Mouse (Mus musculus) urinary bladder, postnatal 36 days (tissue): ENCODE results near the gene Stk11.

ENCODE experiments used
- DNase-seq, 2 experiments: peaks; one replicate each; pipeline ENCODE4 v3.0.0; 2022; ENCODE audit warnings: low spot score in 2 of 2, mixed read lengths in 1 of 2

The Stk11 gene

DNA sequence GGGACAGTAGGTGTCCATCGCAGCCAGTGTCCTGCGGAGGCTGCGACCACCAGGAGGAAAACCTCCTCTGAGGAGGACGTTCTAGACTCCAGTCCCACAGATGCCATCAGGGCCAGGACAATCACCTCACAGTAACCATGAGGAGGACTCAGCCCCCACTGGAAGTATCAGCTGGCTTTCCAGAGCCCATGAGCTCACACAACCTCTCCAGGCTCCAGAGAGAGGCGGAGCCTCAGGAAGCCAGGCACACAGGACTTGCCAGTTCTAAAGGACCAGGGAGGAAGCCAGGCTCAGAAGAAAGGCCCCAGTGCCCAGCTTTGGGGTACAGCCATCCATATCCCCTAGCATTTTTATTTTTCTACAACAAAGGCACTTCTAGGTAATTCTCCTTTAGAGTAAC, 20.1 kb upstream of the Stk11 start:
- DNase-seq = no peak

DNA sequence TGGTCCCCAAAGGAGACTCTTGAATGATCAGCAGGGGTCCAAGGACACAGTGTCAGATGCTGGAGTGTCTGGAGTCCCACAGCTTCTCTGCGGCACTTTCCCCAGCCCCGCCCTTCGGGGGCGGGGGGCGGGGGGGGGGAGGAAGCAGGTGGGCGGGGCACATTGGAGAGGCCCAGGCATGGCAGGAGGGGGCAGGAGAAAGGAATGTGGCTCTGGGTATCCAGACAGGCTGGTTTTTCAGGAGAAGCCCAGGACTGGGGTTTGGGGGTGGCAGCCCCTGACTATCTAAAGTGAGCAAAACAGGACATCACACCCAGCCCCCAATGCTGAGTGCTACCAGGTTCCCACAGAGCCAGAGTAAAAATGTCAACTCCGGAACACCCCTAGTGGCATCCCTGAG, 18.3 kb upstream of the Stk11 start:
- DNase-seq = no peak

DNA sequence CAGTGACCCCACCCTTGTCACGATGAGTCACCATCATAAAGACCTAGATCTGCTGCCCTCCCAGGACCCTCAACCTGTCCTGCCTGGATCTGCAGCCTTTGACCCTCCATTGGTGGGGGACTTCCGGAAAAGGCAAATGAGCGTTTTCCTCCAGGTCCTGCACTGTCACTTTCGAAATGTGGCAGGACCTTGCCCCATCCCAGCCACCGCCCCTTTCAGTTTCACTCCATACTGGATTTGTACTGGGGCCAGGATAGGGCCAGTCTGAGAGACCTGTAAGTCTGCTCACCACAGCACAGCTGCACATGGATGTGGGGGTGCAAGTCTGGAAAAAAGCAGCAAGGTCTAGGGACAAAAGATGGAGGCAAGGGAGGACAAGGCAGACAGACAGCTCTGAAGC, 17.0 kb upstream of the Stk11 start:
- no peak for DNase-seq

DNA sequence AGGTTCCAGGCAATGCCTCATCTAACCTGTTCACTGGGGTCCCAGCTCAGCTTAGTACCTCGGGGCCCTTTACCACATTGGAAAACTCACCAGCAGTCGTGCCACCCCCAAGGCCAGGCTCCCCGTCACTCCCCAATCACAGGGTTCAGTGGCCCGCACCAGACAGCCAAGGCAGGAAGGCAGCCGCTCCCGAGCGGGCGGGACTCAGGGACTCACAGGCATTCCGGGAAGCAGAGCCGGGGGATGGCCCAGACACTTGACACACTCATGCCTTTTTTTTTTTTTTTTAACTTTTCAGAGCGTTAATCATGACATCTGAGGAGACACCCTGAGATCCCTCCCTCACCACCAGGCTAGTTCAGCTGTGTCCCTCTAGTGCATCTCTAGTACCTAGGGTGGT, 14.6 kb upstream of the Stk11 start:
- peak in 1 of 2 experiments; percentile 48 for DNase-seq

DNA sequence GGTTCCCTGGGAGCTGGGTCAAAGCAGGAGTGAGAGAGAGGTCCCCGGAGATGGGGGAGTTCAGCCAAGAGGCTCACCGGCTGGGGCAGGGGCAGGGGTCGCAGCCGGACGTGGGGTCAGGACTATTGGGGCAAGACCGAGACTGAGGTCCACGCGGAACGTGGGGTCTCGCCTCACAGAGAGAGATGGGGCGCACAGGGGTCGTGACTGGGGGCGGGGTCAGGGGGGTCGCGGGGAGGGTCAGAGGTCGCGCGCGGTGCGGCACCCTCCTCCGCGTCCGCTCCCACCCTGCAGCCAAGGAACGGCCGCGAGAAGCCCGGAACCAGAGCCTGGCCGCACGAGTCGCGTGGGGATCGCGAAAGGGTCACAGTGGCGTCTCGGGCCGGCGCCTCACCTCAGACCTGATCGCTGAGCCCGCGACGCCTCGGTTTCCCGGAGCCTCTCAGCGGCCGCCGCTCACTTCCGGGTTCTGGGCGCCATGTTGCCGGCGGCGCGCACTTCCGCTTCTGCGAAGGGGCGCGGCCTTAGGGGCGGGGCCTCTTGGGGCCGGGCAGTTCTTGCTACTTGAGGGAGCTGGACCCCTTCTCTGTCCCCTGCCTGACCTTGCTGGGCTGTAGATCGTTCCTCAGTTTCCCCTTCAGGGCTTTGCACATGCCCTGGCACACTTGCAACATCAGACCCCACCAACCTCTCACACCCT, 13.2 kb upstream of the Stk11 start:
- peak; percentile 85 to 87 for DNase-seq

DNA sequence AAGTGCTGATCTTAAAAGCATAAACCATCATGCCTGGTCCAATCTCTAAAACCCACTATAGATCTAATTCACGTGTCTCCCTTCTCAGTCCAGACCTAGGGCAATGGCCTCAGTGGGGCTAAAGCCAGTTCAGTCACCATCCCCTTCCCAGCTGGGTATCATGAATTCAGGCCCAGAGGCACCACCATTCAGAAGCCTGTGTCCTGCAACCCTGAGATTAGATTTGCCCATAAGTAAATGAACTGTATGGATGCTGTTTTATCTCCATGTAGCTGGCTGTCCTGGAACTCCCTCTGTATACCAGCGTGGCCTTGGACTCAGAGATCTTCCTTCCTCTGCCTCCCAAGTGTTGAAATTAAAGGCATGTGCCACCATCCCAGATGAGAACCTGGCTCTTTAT, 12.6 kb upstream of the Stk11 start:
- DNase-seq = no peak

DNA sequence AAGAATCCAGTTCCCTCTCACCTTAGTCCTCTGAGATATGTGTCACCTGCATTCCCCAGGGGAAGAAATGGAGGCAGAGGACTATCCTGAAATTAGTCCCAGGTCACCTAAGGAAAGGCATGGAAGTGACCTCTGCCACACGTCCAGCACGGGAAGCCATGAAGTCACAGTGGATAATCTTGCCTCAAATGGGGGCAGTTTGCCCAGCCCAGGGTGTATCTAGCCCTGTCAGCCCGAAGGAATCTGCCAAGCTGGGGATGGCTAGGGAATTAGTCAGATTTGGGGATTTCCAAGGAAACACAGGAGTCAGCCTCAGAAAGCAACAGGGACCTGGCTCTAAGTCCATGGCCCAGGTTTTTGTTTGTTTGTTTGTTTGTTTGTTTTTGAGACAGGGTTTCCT, 11.4 kb upstream of the Stk11 start:
- no peak for DNase-seq

DNA sequence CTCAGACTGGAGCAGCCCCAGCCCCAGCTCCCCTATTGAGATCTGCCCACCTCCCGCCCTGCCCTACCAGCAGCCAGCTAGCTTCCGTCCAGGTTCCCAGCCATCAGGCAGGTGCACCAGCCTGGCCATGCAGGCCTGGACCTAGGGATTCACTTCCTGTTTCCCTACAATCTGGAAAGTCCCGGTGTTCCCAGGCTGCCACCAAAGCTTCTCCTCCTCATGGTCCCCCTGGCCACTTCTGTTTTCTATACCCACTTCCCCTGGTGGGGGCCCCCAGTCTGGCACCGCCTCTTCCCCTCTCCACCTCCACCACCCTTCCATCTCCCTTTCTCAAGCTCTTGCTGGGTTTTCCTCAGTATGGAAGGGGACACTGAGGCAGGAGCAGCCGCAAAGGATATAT, 10.1 kb upstream of the Stk11 start, which contains the start of gene Sbno2:
Sbno2 (minus strand) TSS at position 112 of the 400 bp plus-strand sequence.
- no peak for DNase-seq

DNA sequence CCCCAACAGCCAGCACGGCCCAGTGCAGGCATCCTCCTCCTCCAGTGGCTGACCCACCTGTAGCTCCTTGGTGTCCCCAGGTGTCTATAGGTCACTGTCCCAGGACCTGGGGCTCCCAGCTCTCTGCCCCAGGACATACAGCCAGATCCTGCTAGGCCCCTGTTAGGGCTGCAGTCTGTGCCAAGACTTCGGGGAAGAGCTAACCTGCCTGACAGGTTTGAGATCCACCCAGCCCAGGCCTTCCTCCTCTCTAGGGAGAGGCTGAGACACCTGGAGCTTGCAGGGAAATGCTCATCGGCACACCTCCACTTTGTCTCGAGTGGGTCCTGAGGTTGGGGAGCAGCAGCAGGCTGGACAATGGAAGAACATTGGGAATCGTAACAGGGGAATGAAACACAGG, 9.7 kb upstream of the Stk11 start:
- DNase-seq = peak in 1 of 2 experiments; percentile 46

DNA sequence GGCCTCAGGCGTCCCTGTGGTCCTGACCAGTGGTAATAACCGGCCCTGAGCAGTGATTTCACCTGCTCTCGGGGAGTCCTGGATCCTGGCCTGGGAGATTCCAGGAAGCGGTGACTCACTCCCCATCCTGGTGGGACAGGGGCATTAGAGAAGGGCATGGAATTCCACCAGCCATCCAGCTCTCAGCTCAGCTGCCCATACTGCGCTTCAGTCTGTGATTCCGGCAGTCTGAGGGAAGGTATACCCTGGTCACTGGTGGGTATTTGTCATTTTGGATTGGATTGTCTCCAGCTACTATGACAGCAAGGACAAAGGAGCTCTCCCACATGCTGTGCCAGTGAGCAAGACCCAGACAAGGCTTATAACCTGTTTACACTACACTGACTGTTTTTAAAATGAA, 7.9 kb upstream of the Stk11 start:
- DNase-seq = no peak

DNA sequence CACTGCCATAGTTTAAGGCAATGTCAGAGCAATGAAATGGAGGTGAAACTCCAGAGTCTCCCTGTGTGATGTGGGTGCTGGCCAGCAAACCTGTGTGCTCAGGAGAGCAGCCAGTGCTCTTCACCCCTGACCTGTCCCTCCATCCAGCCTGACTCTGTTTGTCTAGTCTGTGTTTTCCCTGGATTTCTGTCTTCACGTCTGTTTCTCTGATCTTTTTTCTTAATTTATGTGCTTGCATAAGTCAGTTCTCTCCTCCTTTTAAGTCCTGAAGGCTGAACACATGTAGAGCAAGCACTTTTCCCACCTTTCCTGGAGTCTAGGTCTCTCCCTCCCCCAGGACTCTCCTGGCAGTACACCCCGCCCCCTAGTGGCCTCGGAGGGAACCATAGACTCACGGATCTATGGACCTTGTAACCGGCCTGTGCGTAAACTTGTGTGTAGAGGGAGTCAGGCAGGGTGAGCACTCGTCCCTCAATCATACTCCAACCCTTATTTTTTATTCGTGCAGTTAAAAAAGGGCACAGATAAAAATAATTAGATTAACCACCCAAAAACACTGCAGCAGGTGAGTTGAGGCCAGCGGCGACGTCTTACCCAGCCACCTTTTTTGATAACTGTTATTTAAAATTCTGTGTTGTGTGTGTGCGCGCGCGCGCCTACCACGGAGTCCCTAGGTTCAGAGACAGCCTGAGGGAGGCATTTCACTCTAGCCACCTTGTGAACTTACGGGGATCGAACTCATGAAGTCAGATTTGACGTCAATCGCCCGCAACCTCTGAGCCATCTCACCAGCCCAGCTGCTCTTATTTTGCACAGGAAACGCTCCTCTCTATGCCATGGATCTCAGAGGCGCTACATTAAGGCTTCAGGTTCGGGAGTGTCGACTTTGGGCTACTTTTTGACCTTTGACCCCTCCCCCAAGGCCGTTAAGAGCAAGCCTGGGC, 990 bp upstream of the Stk11 start:
- DNase-seq = peak; percentile 88 to 91

DNA sequence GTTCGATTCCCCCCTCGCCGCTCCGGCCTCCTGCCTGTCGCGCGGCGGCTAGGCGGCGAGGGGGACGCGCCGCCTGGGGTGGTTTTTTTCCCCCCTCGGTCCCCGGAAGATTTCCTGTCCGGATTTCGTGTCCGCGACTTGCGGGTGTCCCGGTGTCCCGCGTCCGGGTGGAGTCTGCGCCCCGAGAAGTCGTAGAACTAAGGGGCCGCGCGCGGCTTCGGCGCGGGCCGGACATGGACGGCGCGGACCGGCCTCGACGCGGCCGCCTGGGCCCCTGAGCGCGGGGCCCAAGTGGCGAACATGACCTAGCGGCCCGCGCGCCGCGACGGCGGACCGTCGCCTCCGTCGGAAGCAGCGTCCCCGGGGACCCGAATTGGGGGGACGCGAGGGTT, 337 bp downstream of the Stk11 start:
- DNase-seq = no peak

DNA sequence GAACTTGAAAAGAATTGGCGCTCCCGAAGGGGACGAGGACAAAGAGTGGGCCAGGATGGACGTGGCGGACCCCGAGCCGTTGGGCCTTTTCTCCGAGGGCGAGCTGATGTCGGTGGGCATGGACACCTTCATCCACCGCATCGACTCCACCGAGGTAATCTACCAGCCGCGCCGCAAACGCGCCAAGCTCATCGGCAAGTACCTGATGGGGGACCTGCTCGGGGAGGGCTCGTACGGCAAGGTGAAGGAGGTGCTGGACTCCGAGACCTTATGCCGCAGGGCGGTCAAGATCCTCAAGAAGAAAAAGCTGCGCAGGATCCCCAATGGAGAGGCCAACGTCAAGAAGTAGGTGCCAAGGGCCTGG, 942 bp downstream of the Stk11 start:
- no peak for DNase-seq

DNA sequence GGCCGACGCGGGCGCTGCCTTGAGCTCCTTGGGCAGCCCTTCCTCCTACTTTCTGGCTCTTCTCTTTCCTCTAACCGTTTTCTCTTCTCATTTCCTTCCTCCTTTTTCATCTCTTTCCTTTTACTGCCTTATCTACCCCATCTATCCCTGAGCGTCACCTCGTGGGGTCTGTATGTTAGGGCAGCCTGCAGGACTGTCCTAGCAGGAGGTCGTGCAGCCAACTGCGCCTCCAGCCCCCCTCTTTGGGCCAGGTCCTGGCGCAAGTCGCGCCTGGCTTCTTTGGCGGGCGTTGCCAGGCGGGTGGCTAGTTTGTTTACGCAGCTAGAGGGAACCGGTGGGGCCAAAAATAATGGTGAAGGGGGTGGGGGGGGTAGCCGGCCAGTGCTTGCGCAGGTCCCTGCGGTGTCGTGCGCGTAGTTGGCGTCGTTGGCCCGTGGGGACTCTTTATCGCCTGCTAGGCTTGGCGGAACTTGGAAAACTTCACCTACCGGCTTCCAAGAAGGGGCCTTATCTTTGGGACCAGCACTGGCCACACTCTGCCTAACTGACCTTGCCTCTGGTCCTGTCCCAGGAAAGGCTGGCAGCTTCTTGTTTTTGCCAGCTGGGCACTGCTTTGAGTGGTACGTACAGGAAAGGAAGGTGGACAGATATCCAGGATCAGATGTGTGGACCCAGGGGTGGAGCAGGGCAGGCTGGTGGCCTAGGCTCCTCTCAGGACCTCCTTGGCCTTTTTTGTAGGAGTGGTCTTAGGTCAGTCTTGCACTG, 1.5 kb downstream of the Stk11 start:
- DNase-seq = peak in 1 of 2 experiments; percentile 62

DNA sequence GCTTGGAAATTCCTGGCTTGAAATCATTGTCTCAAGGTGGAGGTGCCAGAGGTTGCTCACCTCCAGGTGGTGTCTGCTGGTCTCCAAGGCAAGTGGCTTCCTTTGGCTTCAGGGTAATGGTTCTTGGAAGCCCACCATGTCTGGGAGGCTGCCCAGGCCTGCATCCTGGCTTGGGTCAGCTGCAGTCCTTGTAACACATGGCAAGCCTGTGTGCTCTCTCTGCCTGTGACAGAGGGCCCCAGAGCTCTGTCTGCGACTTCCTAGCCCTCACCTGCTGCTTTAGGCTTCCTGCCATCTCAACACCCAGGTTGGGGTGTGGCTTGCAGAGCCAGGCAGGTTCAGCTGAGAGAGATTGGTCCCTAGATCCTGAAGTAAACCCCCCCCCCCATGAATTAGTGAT, 2.1 kb downstream of the Stk11 start:
- DNase-seq = no peak

DNA sequence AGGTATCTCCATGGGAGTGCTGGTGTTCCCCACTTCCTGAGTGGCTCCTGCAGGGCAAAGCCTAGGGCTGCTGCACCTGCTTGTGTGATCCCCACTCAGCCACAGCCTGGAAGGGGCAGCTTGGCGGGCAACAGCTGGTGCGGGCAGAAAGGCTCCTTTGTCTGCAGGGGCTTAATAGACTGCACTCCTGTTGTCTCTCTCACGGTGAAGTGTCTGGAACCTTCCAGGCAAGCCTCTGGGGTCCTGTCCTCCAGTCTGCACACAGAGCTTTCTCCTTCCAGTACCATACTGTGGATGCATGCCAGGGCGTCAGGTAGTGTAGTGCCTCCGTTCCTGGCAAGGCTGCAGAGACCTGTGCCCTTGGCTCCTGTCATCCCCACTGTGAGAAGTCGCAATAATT, 2.9 kb downstream of the Stk11 start:
- no peak for DNase-seq

DNA sequence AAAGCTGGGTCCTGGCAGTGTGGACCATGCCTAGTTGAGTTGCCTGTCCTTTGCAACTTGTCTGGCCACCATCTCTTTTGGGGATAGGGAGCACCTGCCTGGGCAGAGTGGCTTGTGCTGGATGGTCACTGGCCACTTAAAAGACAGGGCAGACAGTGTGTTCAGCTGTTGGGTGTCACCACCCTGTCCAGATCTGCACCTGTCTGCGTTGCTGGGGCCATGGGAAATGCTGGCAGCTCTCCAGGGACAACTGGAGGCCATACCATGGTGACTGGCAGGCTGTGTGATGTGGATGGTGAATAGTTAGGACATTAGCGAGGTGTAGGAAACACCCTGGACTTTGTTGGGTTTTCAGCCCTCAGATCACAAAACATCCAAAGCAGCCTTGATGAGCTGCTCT, 4.5 kb downstream of the Stk11 start:
- DNase-seq = no peak

DNA sequence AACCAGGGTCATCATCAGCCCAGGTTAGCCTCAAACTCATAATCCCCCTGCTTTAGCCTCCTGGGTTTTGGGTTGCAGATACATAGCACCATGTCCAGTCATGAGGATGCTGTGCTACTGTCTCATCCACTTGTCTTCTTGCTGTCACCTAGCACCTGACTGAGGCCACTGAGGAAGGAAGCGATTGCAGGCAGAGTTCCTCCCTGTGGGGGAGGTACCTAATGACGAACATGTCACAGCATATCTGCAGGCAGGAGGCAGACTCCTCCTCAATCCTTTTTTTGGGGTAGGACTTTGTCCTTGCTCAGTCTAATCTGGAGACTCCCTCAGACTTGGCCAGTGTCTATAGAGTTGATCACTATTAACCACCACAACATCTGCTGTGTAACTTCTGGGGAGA, 6.0 kb downstream of the Stk11 start:
- no peak for DNase-seq

DNA sequence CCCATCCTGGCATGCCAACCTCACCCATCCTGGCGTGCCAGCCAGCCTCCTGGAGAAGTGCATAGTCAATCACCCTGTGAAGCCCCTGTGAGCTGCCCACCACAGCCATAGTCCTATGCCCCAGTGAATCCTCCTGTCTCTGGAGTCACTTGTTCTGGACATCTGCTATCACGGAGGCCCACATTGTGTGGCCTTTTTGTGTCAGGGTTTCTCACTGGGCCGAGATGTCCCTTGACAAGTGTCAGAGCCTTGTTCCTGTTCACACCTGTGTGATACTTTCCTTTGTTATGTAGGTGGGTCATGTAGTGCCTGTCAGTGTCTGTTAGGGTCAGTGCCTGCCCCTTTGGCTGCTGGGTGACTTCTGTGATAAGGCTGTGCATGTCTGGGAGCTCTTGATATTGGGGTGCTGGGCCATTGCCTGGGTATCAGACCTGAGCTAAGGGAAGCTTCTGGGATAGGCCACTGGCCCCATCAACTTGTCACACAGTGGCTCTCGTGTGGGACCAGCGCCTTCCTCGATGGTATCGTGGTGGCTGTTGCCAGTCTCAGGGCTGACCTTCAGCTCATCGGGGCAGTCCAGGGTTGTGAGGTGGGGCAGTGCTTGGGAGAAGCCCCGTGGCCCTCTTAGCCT, 8.4 kb downstream of the Stk11 start:
- DNase-seq = no peak

DNA sequence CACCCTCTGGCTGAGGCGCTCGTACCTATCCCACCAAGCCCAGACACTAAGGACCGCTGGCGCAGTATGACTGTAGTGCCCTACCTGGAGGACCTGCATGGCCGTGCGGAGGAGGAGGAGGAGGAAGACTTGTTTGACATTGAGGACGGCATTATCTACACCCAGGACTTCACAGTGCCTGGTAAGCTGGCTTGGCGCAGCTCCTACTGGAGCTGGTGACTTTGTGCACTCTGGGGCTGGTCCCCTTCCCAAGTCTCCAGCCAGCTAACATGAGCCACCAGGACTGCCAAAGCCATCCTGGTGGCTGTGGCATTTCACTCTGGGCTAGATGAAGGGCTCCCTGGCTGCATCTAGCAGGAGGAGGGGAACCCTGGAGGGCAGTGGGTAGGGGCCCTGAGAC, 12.3 kb downstream of the Stk11 start:
- no peak for DNase-seq

DNA sequence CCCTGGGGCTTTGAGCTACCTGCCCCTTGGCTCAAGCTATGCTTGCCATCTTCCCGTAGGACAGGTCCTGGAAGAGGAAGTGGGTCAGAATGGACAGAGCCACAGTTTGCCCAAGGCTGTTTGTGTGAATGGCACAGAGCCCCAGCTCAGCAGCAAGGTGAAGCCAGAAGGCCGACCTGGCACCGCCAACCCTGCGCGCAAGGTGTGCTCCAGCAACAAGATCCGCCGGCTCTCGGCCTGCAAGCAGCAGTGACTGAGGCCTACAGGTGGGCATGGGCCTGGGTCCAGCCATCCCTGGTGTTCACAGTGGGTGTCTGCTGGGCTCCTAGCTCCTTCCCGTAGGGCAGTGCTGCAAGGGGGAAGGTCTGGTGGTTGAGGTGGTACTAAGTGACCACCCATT, 14.2 kb downstream of the Stk11 start:
- no peak for DNase-seq
